Mouse (Mus musculus) cerebral cortex, adult 2 months (tissue): Measurements from ENCODE around the gene Gm9857.

Source experiments
- WGBS: fragments of 180-500 bp; shearing (Covaris S2); methylation state at CpG from one replicate; pipeline ENCODE4 v1.1.7; 2018; 5-methylcytosine and 5-hydroxymethylcytosine counted together

The Gm9857 gene

DNA sequence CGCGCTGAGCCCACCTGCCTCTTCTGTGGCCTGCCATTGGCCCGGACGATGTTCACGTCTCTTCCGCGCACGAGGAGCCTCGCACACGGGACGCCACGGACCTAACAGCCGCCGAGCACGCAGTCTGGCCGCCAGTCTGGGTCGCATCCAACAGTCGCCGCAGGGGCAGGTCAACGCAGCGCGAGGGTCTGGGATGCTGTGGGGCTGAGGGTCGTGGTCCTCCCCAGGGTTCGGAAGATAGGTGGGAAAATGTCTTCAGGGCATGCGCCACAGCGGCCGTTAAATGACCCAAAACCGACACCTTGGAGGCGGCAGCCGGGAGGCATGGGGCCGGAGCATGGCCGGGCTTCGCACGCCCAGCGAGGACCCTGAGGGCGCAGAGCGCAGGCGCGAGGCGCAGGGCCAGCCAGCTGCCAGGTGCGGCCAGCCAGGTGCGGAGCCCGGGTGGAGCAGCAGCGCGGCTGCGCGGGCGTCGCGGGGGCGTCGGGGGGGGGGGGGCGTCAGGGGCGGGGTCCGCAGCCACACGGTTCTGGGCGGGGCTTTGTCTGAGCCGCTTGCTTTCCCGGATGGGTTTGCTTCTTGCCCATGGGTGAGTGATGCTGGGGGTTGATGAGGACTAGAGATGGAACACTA lies at the start of gene Gm9857:
TSS of gene Gm9857 (minus strand) at position 445 of the 633 bp plus-strand sequence.
- whole genome bisulfite sequencing, result 52% methylated on average over 59 of the region's 59 CpGs

DNA sequence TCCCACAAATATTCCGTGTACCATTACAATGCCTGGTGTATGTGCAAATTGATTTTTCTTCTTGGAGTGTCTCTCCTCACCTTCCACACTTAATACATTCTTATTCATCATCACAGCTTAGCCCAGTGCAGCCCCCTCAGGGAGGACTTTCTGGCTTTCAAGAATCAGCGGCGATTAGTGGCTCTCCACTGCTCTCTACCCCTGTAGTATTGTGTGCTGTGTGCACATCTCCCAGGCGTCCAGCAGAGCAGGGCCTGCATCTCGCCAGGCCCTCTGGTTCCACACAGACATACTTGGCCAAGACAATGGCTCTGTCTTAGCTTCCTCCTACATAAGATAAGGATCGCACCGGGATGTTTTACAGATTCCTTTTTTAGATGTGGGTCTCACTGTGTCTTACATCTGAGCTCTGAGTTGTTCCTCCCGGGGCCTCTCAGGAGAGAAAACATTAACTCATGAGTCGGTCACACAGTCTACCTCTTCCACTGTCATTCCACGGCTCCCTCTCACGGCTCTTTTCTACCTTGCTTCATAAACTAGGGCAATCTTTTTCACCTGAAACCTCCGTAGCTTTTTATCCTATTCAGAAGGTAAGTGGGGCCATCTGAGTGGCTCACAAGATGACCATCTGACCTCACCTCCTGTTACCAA lies 46.9 kb upstream of the Gm9857 start:
- 52% methylated on average over 12 of the region's 12 CpGs for WGBS

DNA sequence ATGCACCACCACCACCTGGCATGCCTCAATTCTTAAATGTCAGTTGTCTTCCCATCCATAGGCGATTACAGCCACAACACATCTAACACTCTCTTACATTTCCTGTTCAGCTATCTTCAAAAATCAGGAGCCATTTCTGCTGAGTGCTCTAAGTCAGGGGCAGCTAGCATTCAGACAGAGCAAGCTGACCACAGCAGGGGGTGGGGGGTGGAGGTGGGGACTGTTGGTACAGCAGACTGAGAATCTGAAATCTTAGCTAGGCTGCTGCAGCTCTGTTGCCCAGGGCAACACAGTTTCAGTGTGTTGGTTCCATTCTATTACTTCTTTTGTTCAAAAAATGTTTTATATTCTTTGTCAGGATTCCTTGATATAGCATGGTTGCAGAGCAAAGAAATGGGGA lies 46.3 kb upstream of the Gm9857 start:
- WGBS, result 71% methylated on average over 1 of the region's 1 CpGs

DNA sequence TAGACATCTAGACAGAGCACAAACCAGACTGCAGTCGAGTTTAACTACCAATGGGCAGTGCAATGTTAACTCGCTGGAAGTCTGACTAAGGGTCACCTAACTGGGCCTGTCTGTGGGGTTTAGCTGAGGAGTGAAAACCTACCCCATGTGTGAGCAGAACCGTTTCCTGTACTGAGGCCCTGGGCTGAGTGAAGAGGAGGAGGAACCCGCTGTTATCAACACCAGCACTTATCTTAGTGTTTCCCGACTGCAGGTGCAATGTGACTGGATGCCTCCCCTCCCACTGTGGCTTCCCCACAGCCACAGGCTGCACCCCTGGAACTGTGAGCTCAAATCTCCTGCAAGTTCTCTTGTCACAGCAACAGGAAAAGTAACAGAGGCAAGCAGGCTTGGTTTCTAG lies 43.7 kb upstream of the Gm9857 start:
- 84% methylated on average over 5 of the region's 5 CpGs for WGBS

- 79% methylated on average over 6 of the region's 6 CpGs for WGBS
Measured at GRCm38 (mm10) chr3:108981946-108982345, 41.7 kb upstream of the Gm9857 start.

- 92% methylated on average over 13 of the region's 13 CpGs for WGBS
Measured at GRCm38 (mm10) chr3:108977340-108978030, 37.2 kb upstream of the Gm9857 start.

- WGBS, result 73% methylated on average over 15 of the region's 15 CpGs
Measured at GRCm38 (mm10) chr3:108974920-108975485, 34.8 kb upstream of the Gm9857 start.

GRCm38 (mm10) chr3:108973980-108974660 lies 33.9 kb upstream of the Gm9857 start:
- WGBS, result 85% methylated on average over 13 of the region's 13 CpGs

GRCm38 (mm10) chr3:108966051-108966450 lies 25.8 kb upstream of the Gm9857 start:
- 92% methylated on average over 3 of the region's 3 CpGs for WGBS

GRCm38 (mm10) chr3:108964361-108965044 lies 24.3 kb upstream of the Gm9857 start:
- 80% methylated on average over 7 of the region's 7 CpGs for WGBS

GRCm38 (mm10) chr3:108963776-108964175 lies 23.5 kb upstream of the Gm9857 start:
- WGBS, result 58% methylated on average over 3 of the region's 3 CpGs

DNA sequence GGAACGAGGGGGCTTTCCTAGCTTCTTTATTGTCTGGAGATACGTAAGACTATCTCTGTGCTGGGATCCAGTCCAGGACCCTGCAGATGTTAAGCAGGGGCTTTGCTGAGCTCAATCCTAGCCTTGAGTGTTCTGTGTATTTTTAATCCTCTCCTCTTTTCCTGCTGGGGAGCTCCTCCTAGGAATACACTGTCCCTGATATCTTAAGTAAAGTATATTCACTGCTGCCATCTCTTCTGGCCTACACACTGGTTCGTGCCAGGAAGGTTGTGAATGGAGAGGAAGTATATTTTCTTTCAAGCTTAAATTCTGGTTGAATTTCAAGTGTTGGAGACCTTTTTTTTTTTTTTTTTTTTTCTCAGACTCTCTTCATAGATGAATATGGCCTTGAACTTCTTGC lies 23.0 kb upstream of the Gm9857 start:
- WGBS, result 51% methylated on average over 3 of the region's 3 CpGs

- 56% methylated on average over 6 of the region's 6 CpGs for WGBS
Measured at GRCm38 (mm10) chr3:108961655-108962054, 21.4 kb upstream of the Gm9857 start.

- 48% methylated on average over 7 of the region's 7 CpGs for WGBS
Measured at GRCm38 (mm10) chr3:108961226-108961625, 21.0 kb upstream of the Gm9857 start.

DNA sequence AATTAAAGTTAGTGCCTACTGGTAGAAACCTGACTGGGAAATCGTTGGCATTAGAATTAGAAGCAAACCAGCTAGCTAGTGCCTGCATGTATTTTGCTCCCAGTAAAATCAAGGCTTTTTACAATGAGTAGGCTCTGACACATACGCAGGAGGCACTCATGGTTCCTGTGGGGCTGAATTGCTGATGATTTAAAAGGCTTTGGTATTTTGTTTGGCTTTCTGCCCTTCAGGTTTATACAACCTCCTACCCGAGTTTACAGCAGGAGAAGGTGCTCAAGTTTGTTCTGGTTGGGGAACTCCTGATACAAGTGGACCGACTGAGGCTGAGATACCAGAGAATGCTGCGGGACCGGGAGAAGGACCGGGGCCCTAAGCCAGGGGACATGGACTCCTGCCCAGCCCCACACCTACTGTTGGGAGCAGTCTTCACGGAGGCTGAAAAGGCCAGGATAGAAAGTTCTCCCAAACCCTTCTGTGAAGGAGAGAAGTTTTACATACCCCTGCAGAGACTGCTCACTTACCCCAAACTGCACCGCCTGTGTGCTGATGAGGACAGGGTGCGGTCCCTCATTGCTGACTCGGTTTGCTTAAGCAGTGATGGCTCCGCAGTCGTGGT lies 19.5 kb upstream of the Gm9857 start:
- 71% methylated on average over 13 of the region's 13 CpGs for WGBS

- 43% methylated on average over 10 of the region's 10 CpGs for WGBS
Measured at GRCm38 (mm10) chr3:108940996-108941395, 751 bp upstream of the Gm9857 start.

DNA sequence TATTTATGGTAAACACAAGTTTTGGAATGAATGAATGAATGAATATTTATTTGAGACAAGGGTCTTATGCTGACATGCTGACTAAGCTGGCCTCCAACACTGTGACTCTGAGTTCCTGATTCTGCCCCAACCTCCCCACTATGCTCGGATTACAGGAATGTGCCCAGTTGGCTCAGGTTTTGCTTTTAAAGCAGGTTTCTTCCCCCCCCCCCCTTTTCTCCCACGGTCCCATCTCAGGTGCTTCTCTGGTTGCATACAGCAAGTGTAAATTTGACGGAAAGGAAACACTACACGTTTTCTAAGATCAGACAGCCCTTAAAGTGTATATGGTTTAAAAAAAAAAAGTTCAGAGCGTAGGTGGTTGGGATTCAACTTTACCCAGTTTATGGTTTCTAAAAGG lies 672 bp downstream of the Gm9857 start, which contains the start of gene Henmt1:
TSS of gene Henmt1 (plus strand) at position 301 of the 400 bp plus-strand sequence.
- WGBS, result 76% methylated on average over 5 of the region's 5 CpGs

DNA sequence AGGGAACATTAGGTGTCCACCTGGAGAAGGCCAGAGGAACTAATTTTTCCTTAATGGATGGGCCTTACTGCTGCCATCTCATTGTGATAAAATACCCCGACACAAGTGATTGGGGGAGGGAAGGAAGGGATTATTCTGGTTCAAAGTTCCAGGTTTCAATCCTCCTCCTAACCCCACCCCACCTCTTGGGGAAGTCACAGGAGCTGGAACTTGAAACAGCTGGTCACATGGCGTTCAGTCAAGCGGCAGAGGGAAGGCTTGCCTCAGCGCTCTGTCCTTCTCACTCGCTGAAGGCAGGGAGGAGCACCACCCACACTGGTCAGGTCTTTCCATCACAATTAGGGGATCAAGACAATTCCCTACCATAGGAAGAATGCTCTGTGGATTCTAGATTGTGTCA lies 1.6 kb downstream of the Gm9857 start:
- 95% methylated on average over 5 of the region's 5 CpGs for WGBS

- 98% methylated on average over 6 of the region's 6 CpGs for WGBS
Measured at GRCm38 (mm10) chr3:108933557-108933956, 6.7 kb downstream of the Gm9857 start.

DNA sequence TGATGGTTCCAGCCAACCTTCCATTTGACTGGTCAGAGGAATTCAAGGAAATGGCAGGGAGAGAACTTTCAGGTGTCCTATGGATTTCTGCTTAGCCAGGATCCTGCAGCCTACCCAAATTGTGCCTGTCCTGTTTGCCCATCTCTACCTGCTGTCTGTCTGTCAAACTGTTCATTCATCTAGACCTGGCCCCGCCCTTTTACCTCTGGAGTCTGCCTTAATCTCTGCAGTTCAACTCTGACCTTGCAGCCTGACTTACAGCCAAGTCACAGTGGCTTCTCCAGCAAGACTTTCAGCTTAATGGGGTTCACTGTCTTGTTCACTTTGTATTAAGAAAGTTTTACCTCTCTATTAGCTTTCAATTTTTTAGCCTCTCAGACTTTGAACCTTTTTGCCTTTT lies 13.9 kb downstream of the Gm9857 start:
- WGBS, result 86% methylated on average over 1 of the region's 1 CpGs

DNA sequence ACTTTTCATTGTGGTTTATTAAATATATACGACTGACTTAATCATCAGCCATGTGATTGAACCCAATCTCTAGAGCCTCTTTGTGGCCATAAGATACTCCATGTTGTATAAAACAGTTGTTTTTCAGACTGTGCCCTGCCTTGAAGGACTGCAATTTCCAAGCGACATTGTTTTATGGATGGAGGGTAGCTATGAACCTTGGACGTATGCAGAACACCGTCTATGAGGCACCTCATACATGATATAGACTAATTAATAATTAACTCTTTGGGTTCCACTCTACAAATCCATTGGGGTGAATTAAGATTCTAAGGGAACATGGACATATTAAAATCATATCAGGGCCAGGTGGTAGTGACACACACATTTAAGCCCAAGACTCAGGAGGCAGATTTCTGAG lies 14.6 kb downstream of the Gm9857 start:
- WGBS, result 87% methylated on average over 4 of the region's 4 CpGs
